Mouse (Mus musculus): ENCODE measurements at regions not wholly inside any gene's neighbourhood (a gene's known extent, or its start where the extent isn't known, plus 50 kb on each side); places are given as distances from the start of the nearest gene placed in this dataset.

- Histone ChIP-seq H3K9me3 (replicated peaks) (no peaks in the 10 kb centered on the region), H3K4me2 (no peak overlapping the region), H3K4me1 (replicated peaks) (no peaks in the 10 kb centered on the region), H3K36me3 (no peaks in the 10 kb centered on the region), H3K9ac (no peak overlapping the region), H3K27me3 (no peaks in the 10 kb centered on the region), H3K4me3 (no peak overlapping the region), H3K27ac (no peak overlapping the region)
- 77% methylated on average over 7 of the region's 7 CpGs for WGBS
- no peak for ATAC-seq (replicated peaks; ENCODE audit: insufficient number of reproducible peaks, insufficient read depth, low FRiP score, low read depth)
Measured at GRCm38 (mm10) chr12:106796596-106796995, 691.8 kb upstream of the 3110018I06Rik start.

GRCm38 (mm10) chr12:106819736-106820135 lies 668.7 kb upstream of the 3110018I06Rik start:
- Histone ChIP-seq H3K36me3 (no peaks in the 10 kb centered on the region), H3K9ac (no peak overlapping the region), H3K4me3 (no peak overlapping the region), H3K9me3 (replicated peaks) (no peaks in the 10 kb centered on the region), H3K27ac (no peak overlapping the region), H3K4me1 (replicated peaks) (no peaks in the 10 kb centered on the region), H3K4me2 (no peak overlapping the region), H3K27me3 (no peaks in the 10 kb centered on the region)
- no peak for ATAC-seq (replicated peaks; ENCODE audit: insufficient number of reproducible peaks, insufficient read depth, low FRiP score, low read depth)
- WGBS: 79% methylated on average over 6 of the region's 6 CpGs

GRCm38 (mm10) chr12:106822311-106822710 lies 666.1 kb upstream of the 3110018I06Rik start:
- WGBS: 81% methylated on average over 4 of the region's 4 CpGs
- no peaks in the 10 kb centered on the region for H3K36me3 ChIP-seq

GRCm38 (mm10) chr12:106828542-106828941 lies 659.9 kb upstream of the 3110018I06Rik start:
- no peak for ATAC-seq (replicated peaks; ENCODE audit: insufficient number of reproducible peaks, insufficient read depth, low FRiP score, low read depth)
- 13% methylated on average over 3 of the region's 3 CpGs for WGBS
- H3K27ac ChIP-seq: no peak overlapping the region
- H3K36me3 ChIP-seq: no peaks in the 10 kb centered on the region
- no peak overlapping the region for H3K4me3 ChIP-seq
- H3K9me3 ChIP-seq (replicated peaks): no peaks in the 10 kb centered on the region
- H3K4me2 ChIP-seq: no peak overlapping the region
- no peak overlapping the region for H3K9ac ChIP-seq
- peaks cover 7% of the 10 kb centered on the region; the same call in 1 of the 2 replicates for H3K27me3 ChIP-seq
- H3K4me1 ChIP-seq (replicated peaks): peaks cover 7% of the 10 kb centered on the region

More at GRCm38 (mm10) chr12:106822311-106822710, 666.1 kb upstream of the 3110018I06Rik start:
- no peak overlapping the region for H3K4me3 ChIP-seq
- ATAC-seq (replicated peaks; ENCODE audit: insufficient number of reproducible peaks, insufficient read depth, low FRiP score, low read depth): no peak
- H3K4me2 ChIP-seq: no peak overlapping the region
- H3K27ac ChIP-seq: no peak overlapping the region
- H3K27me3 ChIP-seq: no peaks in the 10 kb centered on the region
- H3K9ac ChIP-seq: no peak overlapping the region
- H3K4me1 ChIP-seq (replicated peaks): no peaks in the 10 kb centered on the region
- H3K9me3 ChIP-seq (replicated peaks): no peaks in the 10 kb centered on the region

GRCm38 (mm10) chr12:106829323-106829722 lies 659.1 kb upstream of the 3110018I06Rik start:
- H3K4me3 ChIP-seq: no peak overlapping the region
- peaks cover 7% of the 10 kb centered on the region for H3K4me1 ChIP-seq (replicated peaks)
- 17% methylated on average over 9 of the region's 9 CpGs for WGBS
- peaks cover 7% of the 10 kb centered on the region; the same call in 1 of the 2 replicates for H3K27me3 ChIP-seq
- no peak overlapping the region for H3K4me2 ChIP-seq
- no peaks in the 10 kb centered on the region for H3K9me3 ChIP-seq (replicated peaks)
- H3K9ac ChIP-seq: no peak overlapping the region
- H3K27ac ChIP-seq: no peak overlapping the region
- ATAC-seq (replicated peaks; ENCODE audit: insufficient number of reproducible peaks, insufficient read depth, low FRiP score, low read depth): no peak
- no peaks in the 10 kb centered on the region for H3K36me3 ChIP-seq

- H3K4me2 ChIP-seq: no peak overlapping the region
- no peaks in the 10 kb centered on the region for H3K4me1 ChIP-seq (replicated peaks)
- no peak overlapping the region for H3K4me3 ChIP-seq
- no peaks in the 10 kb centered on the region for H3K36me3 ChIP-seq
- no peaks in the 10 kb centered on the region for H3K9me3 ChIP-seq (replicated peaks)
- WGBS: 69% methylated on average over 3 of the region's 3 CpGs
- no peaks in the 10 kb centered on the region for H3K27me3 ChIP-seq
- no peak overlapping the region for H3K27ac ChIP-seq
- ATAC-seq (replicated peaks; ENCODE audit: insufficient number of reproducible peaks, insufficient read depth, low FRiP score, low read depth): no peak
- H3K9ac ChIP-seq: no peak overlapping the region
Measured at GRCm38 (mm10) chr12:106835241-106835640, 653.2 kb upstream of the 3110018I06Rik start.

GRCm38 (mm10) chr12:106839618-106840017 lies 648.8 kb upstream of the 3110018I06Rik start:
- Histone ChIP-seq H3K9ac (no peak overlapping the region), H3K4me1 (replicated peaks) (no peaks in the 10 kb centered on the region; the same call in 1 of the 2 replicates), H3K4me3 (no peak overlapping the region), H3K4me2 (no peak overlapping the region), H3K36me3 (no peaks in the 10 kb centered on the region), H3K27me3 (no peaks in the 10 kb centered on the region), H3K27ac (no peak overlapping the region), H3K9me3 (replicated peaks) (no peaks in the 10 kb centered on the region)
- WGBS: 63% methylated on average over 5 of the region's 5 CpGs
- no peak for ATAC-seq (replicated peaks; ENCODE audit: insufficient number of reproducible peaks, insufficient read depth, low FRiP score, low read depth)

GRCm38 (mm10) chr12:106840150-106840651 lies 648.2 kb upstream of the 3110018I06Rik start:
- no peak for ATAC-seq (replicated peaks; ENCODE audit: insufficient number of reproducible peaks, insufficient read depth, low FRiP score, low read depth)

GRCm38 (mm10) chr12:106841996-106842395 lies 646.4 kb upstream of the 3110018I06Rik start:
- Histone ChIP-seq H3K4me1 (replicated peaks) (no peaks in the 10 kb centered on the region; the same call in 1 of the 2 replicates), H3K9me3 (replicated peaks) (no peaks in the 10 kb centered on the region), H3K9ac (no peak overlapping the region), H3K27me3 (no peaks in the 10 kb centered on the region), H3K27ac (no peak overlapping the region), H3K4me2 (no peak overlapping the region), H3K36me3 (no peaks in the 10 kb centered on the region), H3K4me3 (no peak overlapping the region)
- WGBS: 69% methylated on average over 8 of the region's 8 CpGs
- ATAC-seq (replicated peaks; ENCODE audit: insufficient number of reproducible peaks, insufficient read depth, low FRiP score, low read depth): no peak

More at GRCm38 (mm10) chr12:106840150-106840651, 648.2 kb upstream of the 3110018I06Rik start:
- Histone ChIP-seq H3K27ac (no peak overlapping the region), H3K27me3 (no peaks in the 10 kb centered on the region), H3K4me2 (no peak overlapping the region), H3K9me3 (replicated peaks) (no peaks in the 10 kb centered on the region), H3K9ac (no peak overlapping the region), H3K4me1 (replicated peaks) (no peaks in the 10 kb centered on the region; the same call in 1 of the 2 replicates), H3K4me3 (no peak overlapping the region), H3K36me3 (no peaks in the 10 kb centered on the region)
- WGBS: 65% methylated on average over 9 of the region's 9 CpGs

- no peaks in the 10 kb centered on the region for H3K27me3 ChIP-seq
- no peak overlapping the region for H3K4me2 ChIP-seq
- no peak overlapping the region for H3K4me3 ChIP-seq
- no peak overlapping the region for H3K27ac ChIP-seq
- WGBS: 52% methylated on average over 8 of the region's 8 CpGs
- no peaks in the 10 kb centered on the region for H3K9me3 ChIP-seq (replicated peaks)
- ATAC-seq (replicated peaks; ENCODE audit: insufficient number of reproducible peaks, insufficient read depth, low FRiP score, low read depth): no peak
- no peaks in the 10 kb centered on the region for H3K36me3 ChIP-seq
- H3K9ac ChIP-seq: no peak overlapping the region
- no peaks in the 10 kb centered on the region; the same call in 1 of the 2 replicates for H3K4me1 ChIP-seq (replicated peaks)
Measured at GRCm38 (mm10) chr12:106842396-106842795, 646.0 kb upstream of the 3110018I06Rik start.

GRCm38 (mm10) chr12:106851666-106852065 lies 636.8 kb upstream of the 3110018I06Rik start:
- Histone ChIP-seq H3K27ac (no peak overlapping the region), H3K27me3 (no peaks in the 10 kb centered on the region)
- no peak for ATAC-seq (replicated peaks; ENCODE audit: insufficient number of reproducible peaks, insufficient read depth, low FRiP score, low read depth)

GRCm38 (mm10) chr12:106852736-106853135 lies 635.7 kb upstream of the 3110018I06Rik start:
- Histone ChIP-seq H3K9me3 (replicated peaks) (no peaks in the 10 kb centered on the region), H3K27ac (no peak overlapping the region), H3K36me3 (no peaks in the 10 kb centered on the region), H3K4me2 (no peak overlapping the region), H3K9ac (no peak overlapping the region), H3K27me3 (no peaks in the 10 kb centered on the region), H3K4me1 (replicated peaks) (peaks cover 5% of the 10 kb centered on the region), H3K4me3 (no peak overlapping the region)
- WGBS: 61% methylated on average over 8 of the region's 8 CpGs
- no peak for ATAC-seq (replicated peaks; ENCODE audit: insufficient number of reproducible peaks, insufficient read depth, low FRiP score, low read depth)

More at GRCm38 (mm10) chr12:106851666-106852065, 636.8 kb upstream of the 3110018I06Rik start:
- no peak overlapping the region for H3K4me2 ChIP-seq
- H3K4me1 ChIP-seq (replicated peaks): peaks cover 5% of the 10 kb centered on the region
- H3K4me3 ChIP-seq: no peak overlapping the region
- no peak overlapping the region for H3K9ac ChIP-seq
- H3K9me3 ChIP-seq (replicated peaks): no peaks in the 10 kb centered on the region
- H3K36me3 ChIP-seq: no peaks in the 10 kb centered on the region
- WGBS: 72% methylated on average over 4 of the region's 4 CpGs
